Mouse (Mus musculus): ENCODE data around the gene Creb3l4.
"Not testable (repeated sequence)": the region's sequence is repeated elsewhere in the genome, so short reads cannot be mapped to it uniquely, and the experiment has no call there.

The Creb3l4 gene

GRCm38 (mm10) chr3:90265034-90265931, 22.0 kb upstream of the Creb3l4 start, which contains the start of gene Dennd4b:
Gene Dennd4b (plus strand): TSS chr3:90265185.
- peak; percentile 76 for DNase-seq (ENCODE audit: low read depth, low spot score)

GRCm38 (mm10) chr3:90264687-90265033, 21.3 kb upstream of the Creb3l4 start:
- no peak for DNase-seq (ENCODE audit: low read depth, low spot score)

- DNase-seq (ENCODE audit: low read depth, low spot score): no peak
These were observed 19.9 kb upstream of the Creb3l4 start for GRCm38 (mm10) chr3:90263121-90263771.

GRCm38 (mm10) chr3:90258521-90258920, 15.2 kb upstream of the Creb3l4 start:
- DNase-seq (ENCODE audit: low read depth, low spot score): no peak

GRCm38 (mm10) chr3:90256731-90257530, 13.6 kb upstream of the Creb3l4 start:
- no peak for DNase-seq (ENCODE audit: low read depth, low spot score)

- no peak for DNase-seq (ENCODE audit: low read depth, low spot score)
These were observed 12.6 kb upstream of the Creb3l4 start for GRCm38 (mm10) chr3:90255784-90256353.

- DNase-seq (ENCODE audit: low read depth, low spot score): no peak
These were observed 11.9 kb upstream of the Creb3l4 start for GRCm38 (mm10) chr3:90255194-90255565.

GRCm38 (mm10) chr3:90254419-90255193, 11.3 kb upstream of the Creb3l4 start:
- no peak for DNase-seq (ENCODE audit: low read depth, low spot score)

GRCm38 (mm10) chr3:90253653-90254418, 10.5 kb upstream of the Creb3l4 start, which contains the start of gene Crtc2:
Gene Crtc2 (plus strand): TSS chr3:90254163.
- DNase-seq (ENCODE audit: low read depth, low spot score): peak; percentile 98

- DNase-seq (ENCODE audit: low read depth, low spot score): not testable (repeated sequence)
These were observed 9.9 kb upstream of the Creb3l4 start for GRCm38 (mm10) chr3:90253174-90253573.

- not testable (repeated sequence) for DNase-seq (ENCODE audit: low read depth, low spot score)
These were observed 9.3 kb upstream of the Creb3l4 start for GRCm38 (mm10) chr3:90252659-90253058.

GRCm38 (mm10) chr3:90251731-90252226, 8.5 kb upstream of the Creb3l4 start:
- not testable (repeated sequence) for DNase-seq (ENCODE audit: low read depth, low spot score)

- no peak for DNase-seq (ENCODE audit: low read depth, low spot score)
These were observed 7.5 kb upstream of the Creb3l4 start for GRCm38 (mm10) chr3:90250791-90251190.

GRCm38 (mm10) chr3:90248746-90249100, 5.4 kb upstream of the Creb3l4 start:
- no peak for DNase-seq (ENCODE audit: low read depth, low spot score)

GRCm38 (mm10) chr3:90247960-90248745, 4.8 kb upstream of the Creb3l4 start, which contains the start of gene Slc39a1:
Gene Slc39a1 (plus strand): TSS chr3:90248172.
- DNase-seq (ENCODE audit: low read depth, low spot score): peak; percentile 95

GRCm38 (mm10) chr3:90247630-90247959, 4.3 kb upstream of the Creb3l4 start:
- no peak for DNase-seq (ENCODE audit: low read depth, low spot score)

- no peak for DNase-seq (ENCODE audit: low read depth, low spot score)
These were observed 2.1 kb upstream of the Creb3l4 start for GRCm38 (mm10) chr3:90245406-90245805.

GRCm38 (mm10) chr3:90241669-90242358, 1.5 kb downstream of the Creb3l4 start:
- DNase-seq (ENCODE audit: low read depth, low spot score): no peak

- DNase-seq (ENCODE audit: low read depth, low spot score): no peak
These were observed 2.1 kb downstream of the Creb3l4 start for GRCm38 (mm10) chr3:90241251-90241650.
